In the genomic region with DNA sequence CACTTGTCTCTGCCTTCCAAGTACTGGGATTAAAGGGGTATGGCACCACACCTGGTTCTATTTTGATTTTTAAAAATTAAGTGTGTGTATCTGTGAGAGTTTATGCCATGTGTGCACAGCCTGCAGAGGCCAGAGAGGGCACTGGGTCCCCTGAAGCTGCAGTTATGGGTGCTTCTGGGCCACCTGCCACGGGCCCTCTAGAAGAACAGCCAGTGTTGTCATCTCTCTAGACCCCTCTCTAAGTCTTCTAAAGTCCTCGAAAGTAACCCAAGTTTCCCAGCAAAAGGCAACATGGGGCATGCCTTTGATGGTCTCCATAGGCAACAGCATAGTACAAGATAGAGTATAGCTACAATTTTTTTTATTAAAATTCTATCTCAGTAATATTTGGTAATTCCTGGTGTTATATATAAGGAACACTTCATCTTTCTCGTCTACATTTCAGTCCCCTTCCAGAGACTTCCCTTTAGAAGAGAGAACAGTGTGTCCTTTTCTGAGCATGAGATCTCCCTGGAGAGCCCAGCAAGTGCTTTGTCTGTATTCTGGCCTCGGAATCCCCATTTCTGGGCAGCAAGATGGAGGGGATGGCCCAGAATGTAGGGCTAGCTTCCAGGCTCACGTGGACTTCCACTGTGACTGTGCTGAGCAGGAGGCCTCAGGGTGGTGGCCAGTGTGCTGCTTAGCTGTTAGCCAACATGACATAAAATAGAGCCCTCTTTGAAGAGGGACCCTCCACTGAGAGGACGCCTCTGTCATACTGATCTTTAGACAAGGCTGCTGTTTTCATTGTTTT, we compare ENCODE assay signal across 20 mouse cellular contexts. TPM values are rescaled to one million over a fixed set of nuclear protein-coding genes. Genes with fewer than 3 reads are reported as not detected.
A peak's percentile ranks its signal among the peaks of the same experiment; 100 is the strongest.
DNase-seq lines count a peak whose midpoint lies in the region; ATAC-seq lines count a peak whose summit lies in the region.
"Had no signal": no experiment of that assay in that cellular context is flagged by ENCODE, and none has a peak within 500 bp of the region (broad histone marks: within the 10 kb centered on the region; RNA-seq: fewer than 3 reads in every experiment).

No protein-coding gene starts in this region.

- H3K27me3 ChIP-seq in heart, embryonic 11.5 days (ENCODE audit: control insufficient read depth, insufficient read depth, low read length) = no peaks in the 10 kb centered on the region
- no peaks in the 10 kb centered on the region for H3K27me3 ChIP-seq in hindbrain, embryonic 13.5 days
- H3K27me3 ChIP-seq: liver, embryonic 12.5 days; midbrain, embryonic 12.5 days had no signal

- DNase-seq in heart, adult 8-10 months (ENCODE audit: low spot score) = peak; percentile 76
- DNase-seq in right cerebral cortex, postnatal 10 days (ENCODE audit: low spot score in 2 of 2) = peak; percentile 63 to 68
- DNase-seq in right cerebral cortex, adult 2 months (ENCODE audit: low spot score in 2 of 2) = no peak
- peak; percentile 82 for DNase-seq in gastrocnemius, postnatal 25 days
- peak; percentile 53 for DNase-seq in testis, postnatal 14 days (ENCODE audit: low spot score)
- DNase-seq: cerebellum, adult 11 months; kidney, adult 11 months; lung, embryonic 14.5 days; thymus, postnatal 36 days had no signal

- WGBS in heart, embryonic 11.5 days (ENCODE audit: insufficient replicate concordance) = 75% methylated on average over 6 of the region's 6 CpGs
- WGBS in hindbrain, embryonic 13.5 days = 85% methylated on average over 6 of the region's 6 CpGs

- no peak overlapping the region for H3K4me3 ChIP-seq in heart, embryonic 11.5 days (ENCODE audit: low read depth, low read length)
- H3K4me3 ChIP-seq in hindbrain, embryonic 13.5 days = no peak overlapping the region
- H3K4me3 ChIP-seq: embryonic facial prominence, embryonic 10.5 days; erythroblast, embryonic 14.5 days; liver, embryonic 12.5 days; midbrain, embryonic 12.5 days had no signal

- no peaks in the 10 kb centered on the region for H3K9me3 ChIP-seq in heart, embryonic 11.5 days (replicated peaks; ENCODE audit: control insufficient read depth, low read length)
- no peaks in the 10 kb centered on the region for H3K9me3 ChIP-seq in hindbrain, embryonic 13.5 days
- H3K9me3 ChIP-seq: embryonic facial prominence, embryonic 10.5 days; G1E; liver, embryonic 12.5 days; midbrain, embryonic 12.5 days had no signal

- no peak overlapping the region for H3K9ac ChIP-seq in heart, embryonic 11.5 days (ENCODE audit: low read depth, low read length)
- H3K9ac ChIP-seq in hindbrain, embryonic 13.5 days = no peak overlapping the region
- H3K9ac ChIP-seq: liver, embryonic 12.5 days; lung, embryonic 14.5 days; midbrain, embryonic 12.5 days had no signal

- no peaks in the 10 kb centered on the region for H3K36me3 ChIP-seq in heart, embryonic 11.5 days (ENCODE audit: control insufficient read depth, insufficient read depth, low read length)
- H3K36me3 ChIP-seq in hindbrain, embryonic 13.5 days = peaks cover 4% of the 10 kb centered on the region; the same call in 1 of the 2 replicates
- H3K36me3 ChIP-seq: embryonic facial prominence, embryonic 10.5 days; midbrain, embryonic 12.5 days had no signal

- H3K27ac ChIP-seq in heart, embryonic 11.5 days (ENCODE audit: low read depth, low read length) = no peak overlapping the region
- H3K27ac ChIP-seq in hindbrain, embryonic 13.5 days = no peak overlapping the region
- H3K27ac ChIP-seq: embryonic facial prominence, embryonic 10.5 days; hindbrain, postnatal 0 days; kidney, postnatal 0 days; liver, embryonic 12.5 days; midbrain, embryonic 12.5 days had no signal

- no peak for ATAC-seq in heart, embryonic 11.5 days (replicated peaks; ENCODE audit: insufficient number of reproducible peaks, low FRiP score, low TSS enrichment)
- no peak for ATAC-seq in hindbrain, embryonic 13.5 days (ENCODE audit: low FRiP score)
- ATAC-seq: CD4-positive, CD25-positive, alpha-beta regulatory T cell, adult 4 months; forebrain, embryonic 14.5 days; hindbrain, postnatal 0 days; liver, embryonic 12.5 days had no signal

- H3K4me1 ChIP-seq in heart, embryonic 11.5 days (ENCODE audit: control insufficient read depth, insufficient read depth, low read length) = 0 out of 2 replicates have a peak, but pooled peaks cover 8% of the 10 kb centered on the region
- peaks cover 11% of the 10 kb centered on the region for H3K4me1 ChIP-seq in hindbrain, embryonic 13.5 days (replicated peaks)

- no peak overlapping the region for H3K4me2 ChIP-seq in heart, embryonic 11.5 days
- H3K4me2 ChIP-seq in hindbrain, embryonic 13.5 days = no peak overlapping the region
- H3K4me2 ChIP-seq: liver, embryonic 12.5 days; lung, embryonic 14.5 days; midbrain, embryonic 12.5 days had no signal

RNA-seq across cellular contexts. Expression of gene Elmod3, which starts 5.0 kb away (rescaled TPM):
- 10 to 100 TPM; 12.1 to 16.4 (median 14.5) TPM for total RNA-seq in heart, adult 8-10 months (2022)
- polyA plus RNA-seq in heart, embryonic 11.5 days (2014; fragmentation: Nextera tagmentation; extraction: Ambion mirVana) = 10.5 and 12.1 TPM in 2 replicates
- 1 to 10 TPM; 8.6 to 9.3 TPM for total RNA-seq in gastrocnemius, postnatal 25 days (2021)
- 15.3 and 15.5 TPM in 2 replicates for polyA plus RNA-seq in hindbrain, embryonic 13.5 days (2015; fragmentation: Nextera tagmentation; extraction: Ambion mirVana)

RNA-seq across cellular contexts. Expression of gene Retsat, which starts 5.1 kb away (rescaled TPM):
- 100 to 1,000 TPM; 170 to 247 (median 189) TPM for total RNA-seq in heart, adult 8-10 months (2022)
- polyA plus RNA-seq in heart, embryonic 11.5 days (2014; fragmentation: Nextera tagmentation; extraction: Ambion mirVana) = 13.9 and 16.2 TPM in 2 replicates
- total RNA-seq in gastrocnemius, postnatal 25 days (2021) = 10 to 100 TPM; 55.9 to 73.4 TPM
- 4.8 and 5.9 TPM in 2 replicates for polyA plus RNA-seq in hindbrain, embryonic 13.5 days (2015; fragmentation: Nextera tagmentation; extraction: Ambion mirVana)

RNA-seq across cellular contexts. Expression of gene Tgoln1, which starts 23.6 kb away (rescaled TPM):
- total RNA-seq in heart, adult 8-10 months (2022) = 10 to 100 TPM; 63.6 to 67.4 (median 65.5) TPM
- polyA plus RNA-seq in heart, embryonic 11.5 days (2014; fragmentation: Nextera tagmentation; extraction: Ambion mirVana) = 25.3 and 31.0 TPM in 2 replicates
- 10 to 100 TPM; 20.6 to 22.9 TPM for total RNA-seq in gastrocnemius, postnatal 25 days (2021)
- polyA plus RNA-seq in hindbrain, embryonic 13.5 days (2015; fragmentation: Nextera tagmentation; extraction: Ambion mirVana) = 37.1 and 38.1 TPM in 2 replicates

RNA-seq across cellular contexts. Expression of gene Capg, which starts 49.0 kb away (rescaled TPM):
- 10 to 100 TPM in 1 of 4 experiments, 1 to 10 TPM in 3; 7.5 to 11.8 (median 9.2) TPM for total RNA-seq in heart, adult 8-10 months (2022)
- polyA plus RNA-seq in heart, embryonic 11.5 days (2014; fragmentation: Nextera tagmentation; extraction: Ambion mirVana) = 22.7 and 25.9 TPM in 2 replicates
- total RNA-seq in gastrocnemius, postnatal 25 days (2021) = 10 to 100 TPM in 1 of 2 experiments, 1 to 10 TPM in 1; 8.1 to 10.5 TPM
- polyA plus RNA-seq in hindbrain, embryonic 13.5 days (2015; fragmentation: Nextera tagmentation; extraction: Ambion mirVana) = 9.2 and 10.2 TPM in 2 replicates

Comparison
In these comparisons a context has a peak if more than half of its experiments do, and no peak if none do; other contexts are left out.
1. DNase-seq: peak in heart, adult 8-10 months (single experiment), right cerebral cortex, postnatal 10 days (2 of 2), gastrocnemius, postnatal 25 days (single experiment) and testis, postnatal 14 days (single experiment); none in right cerebral cortex, adult 2 months (0 of 2).